Mouse (Mus musculus): Measurements from ENCODE around the gene Gm17728. TPM values are rescaled to one million over a fixed set of nuclear protein-coding genes. Genes with fewer than 3 reads are reported as not detected.

Gene Gm17728
- polyA plus RNA-seq (2017; shearing (Covaris generic)) = not detected

DNA sequence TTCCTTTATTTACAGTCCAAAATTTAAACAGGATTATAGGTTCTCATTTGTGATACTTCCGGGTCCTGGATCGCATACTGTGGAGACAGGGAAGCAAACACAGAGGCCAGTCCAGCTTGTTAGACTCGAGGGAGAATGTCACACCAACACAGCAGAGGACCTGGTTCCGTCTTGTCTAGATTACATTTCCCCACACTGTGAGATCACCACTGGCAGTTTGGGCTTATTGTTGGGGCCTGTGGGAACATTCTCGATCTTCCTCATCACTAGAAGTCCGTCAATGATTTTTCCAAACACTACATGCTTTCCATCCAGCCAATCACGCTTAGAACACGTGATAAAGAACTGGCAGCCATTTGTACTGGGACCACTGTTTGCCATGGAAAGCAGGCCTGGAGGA lies at the start of gene Gm17728:
Gene Gm17728, plus strand, starts transcription at position 301 of the 400 bp plus-strand sequence.

Other genes with a start within 250 kb of the Gm17728 start
- gene Pabpc6, start 247.7 kb downstream of the Gm17728 start, polyA plus RNA-seq (2017; shearing (Covaris generic)) = not detected

Data from inflammation-experienced regulatory T-cells (primary cell).